Comparison of ENCODE assay signal across 8 mouse cellular contexts in genomic region chr13:33965056-33966024, GRCm38 (mm10). TPM values are rescaled to one million over a fixed set of nuclear protein-coding genes. Genes with fewer than 3 reads are reported as not detected.
A peak's percentile ranks its signal among the peaks of the same experiment; 100 is the strongest.
DNase-seq lines count a peak whose midpoint lies in the region; ATAC-seq and TF ChIP-seq lines count a peak whose summit lies in the region.

No protein-coding gene starts in this region.

- TF ChIP-seq CTCF in heart, postnatal 0 days (IDR thresholded peaks at IDR 0.05; ENCODE audit: low read depth), result no peak

- H3K9me3 ChIP-seq in neural tube, embryonic 11.5 days (ENCODE audit: control insufficient read depth, low read length), result no peaks in the 10 kb centered on the region
- no peaks in the 10 kb centered on the region for H3K9me3 ChIP-seq in heart, postnatal 0 days (replicated peaks; ENCODE audit: control insufficient read depth, low read length)
- H3K9me3 ChIP-seq in liver, embryonic 13.5 days (replicated peaks), result no peaks in the 10 kb centered on the region
- no peaks in the 10 kb centered on the region for H3K9me3 ChIP-seq in neural tube, embryonic 13.5 days

- H3K4me3 ChIP-seq in neural tube, embryonic 11.5 days (ENCODE audit: low read depth, low read length), result peak overlapping the region; percentile 51
- peak overlapping the region; percentile 63 for H3K4me3 ChIP-seq in heart, postnatal 0 days (ENCODE audit: low read depth, low read length)
- peak overlapping the region; percentile 69 for H3K4me3 ChIP-seq in liver, embryonic 13.5 days (replicated peaks)
- H3K4me3 ChIP-seq in neural tube, embryonic 13.5 days, result peak overlapping the region; percentile 52

- peak; percentile 38; the same call in 1 of the 2 replicates for ATAC-seq in neural tube, embryonic 11.5 days (ENCODE audit: insufficient read depth, low FRiP score, low TSS enrichment)
- ATAC-seq in heart, postnatal 0 days (ENCODE audit: insufficient read depth, low read depth), result peak; percentile 69
- peak; percentile 83 for ATAC-seq in liver, embryonic 13.5 days (ENCODE audit: low read depth)
- ATAC-seq in neural tube, embryonic 13.5 days (ENCODE audit: low read depth), result peak; percentile 70

- no peak for DNase-seq in neural tube, embryonic 11.5 days (ENCODE audit: low spot score)
- no peak for DNase-seq in neural tube, embryonic 10.5 days (ENCODE audit: extremely low spot score, low spot score)
- peak; percentile 51 for DNase-seq in c-Kit-positive CD71-positive TER-119-positive erythroid progenitor cells, embryonic 14.5 days (ENCODE audit: low spot score)
- peak; percentile 75 for DNase-seq in heart, postnatal 0 days (ENCODE audit: low spot score)
- peak; percentile 37 for DNase-seq in liver, embryonic 13.5 days
- DNase-seq in gastrocnemius, postnatal 4 days (ENCODE audit: low spot score in 2 of 2), result no peak
- DNase-seq in left cerebral cortex, postnatal 10 days (ENCODE audit: extremely low spot score in 1 of 2, low spot score in 2 of 2), result no peak

- no peaks in the 10 kb centered on the region for H3K27me3 ChIP-seq in neural tube, embryonic 11.5 days (ENCODE audit: control insufficient read depth, insufficient read depth, low read length)
- H3K27me3 ChIP-seq in heart, postnatal 0 days (ENCODE audit: control insufficient read depth, insufficient read depth, low read length), result no peaks in the 10 kb centered on the region
- no peaks in the 10 kb centered on the region for H3K27me3 ChIP-seq in liver, embryonic 13.5 days
- H3K27me3 ChIP-seq in neural tube, embryonic 13.5 days, result no peaks in the 10 kb centered on the region

- no peak overlapping the region for H3K27ac ChIP-seq in neural tube, embryonic 11.5 days (ENCODE audit: low read depth, low read length)
- H3K27ac ChIP-seq in heart, postnatal 0 days (ENCODE audit: low read depth), result peak overlapping the region; percentile 92
- peak overlapping the region; percentile 81 for H3K27ac ChIP-seq in liver, embryonic 13.5 days
- peak overlapping the region; percentile 83 for H3K27ac ChIP-seq in neural tube, embryonic 13.5 days (replicated peaks)

- WGBS in neural tube, embryonic 11.5 days, result 23% methylated on average over 14 of the region's 14 CpGs
- 8% methylated on average over 14 of the region's 14 CpGs for WGBS in heart, postnatal 0 days
- 7% methylated on average over 14 of the region's 14 CpGs for WGBS in liver, embryonic 13.5 days (ENCODE audit: insufficient replicate concordance)
- 28% methylated on average over 14 of the region's 14 CpGs for WGBS in neural tube, embryonic 13.5 days

- H3K4me1 ChIP-seq in neural tube, embryonic 11.5 days (ENCODE audit: control insufficient read depth, insufficient read depth, low read length), result no peaks in the 10 kb centered on the region
- peaks cover 11% of the 10 kb centered on the region for H3K4me1 ChIP-seq in heart, postnatal 0 days (ENCODE audit: control insufficient read depth, insufficient read depth)
- H3K4me1 ChIP-seq in liver, embryonic 13.5 days (replicated peaks), result peaks cover 25% of the 10 kb centered on the region
- H3K4me1 ChIP-seq in neural tube, embryonic 13.5 days (replicated peaks), result peaks cover 11% of the 10 kb centered on the region

- H3K36me3 ChIP-seq in neural tube, embryonic 11.5 days (ENCODE audit: control insufficient read depth, insufficient read depth, low read length), result no peaks in the 10 kb centered on the region
- H3K36me3 ChIP-seq in heart, postnatal 0 days (replicated peaks; ENCODE audit: control insufficient read depth, insufficient read depth, low read length), result peaks cover 4% of the 10 kb centered on the region; the same call in 1 of the 2 replicates
- no peaks in the 10 kb centered on the region for H3K36me3 ChIP-seq in liver, embryonic 13.5 days
- no peaks in the 10 kb centered on the region for H3K36me3 ChIP-seq in neural tube, embryonic 13.5 days

- H3K9ac ChIP-seq in neural tube, embryonic 11.5 days (ENCODE audit: low read length), result peak overlapping the region; percentile 60
- H3K9ac ChIP-seq in heart, postnatal 0 days (replicated peaks; ENCODE audit: low read depth, low read length), result peak overlapping the region; percentile 72
- peak overlapping the region; percentile 74 for H3K9ac ChIP-seq in liver, embryonic 13.5 days
- H3K9ac ChIP-seq in neural tube, embryonic 13.5 days, result peak overlapping the region; percentile 77

- intact Hi-C loops in left cerebral cortex, postnatal 10 days (cut with DNase I), result no loop called here

- no peak for TF ChIP-seq EP300 in heart, postnatal 0 days (IDR thresholded peaks at IDR 0.05; ENCODE audit: low read depth)

- H3K4me2 ChIP-seq in neural tube, embryonic 11.5 days (ENCODE audit: low read depth), result peak overlapping the region; percentile 49
- H3K4me2 ChIP-seq in heart, postnatal 0 days (ENCODE audit: low read depth, low read length), result peak overlapping the region; percentile 73
- peak overlapping the region; percentile 80 for H3K4me2 ChIP-seq in liver, embryonic 13.5 days
- H3K4me2 ChIP-seq in neural tube, embryonic 13.5 days, result peak overlapping the region; percentile 75

RNA-seq across cellular contexts. Expression of gene Nqo2, which starts 0.9 kb away (rescaled TPM):
- 21.9 and 22.8 TPM in 2 replicates for polyA plus RNA-seq in neural tube, embryonic 11.5 days (2014; fragmentation: Nextera tagmentation; extraction: Ambion mirVana)
- total RNA-seq in heart, postnatal 0 days (2014; rRNA removed; ENCODE audit: low replicate concordance), result 20.8 and 28.3 TPM in 2 replicates
- polyA plus RNA-seq in heart, postnatal 0 days (2015; fragmentation: Nextera tagmentation; extraction: Ambion mirVana), result 26.9 and 27.0 TPM in 2 replicates
- 23.7 and 28.4 TPM in 2 replicates for polyA plus RNA-seq in liver, embryonic 13.5 days (2015; fragmentation: Nextera tagmentation; extraction: Ambion mirVana)
- polyA plus RNA-seq in neural tube, embryonic 13.5 days (2015; fragmentation: Nextera tagmentation; extraction: Ambion mirVana), result 11.8 and 16.3 TPM in 2 replicates
- 10 to 100 TPM; 13.7 to 16.0 TPM for total RNA-seq in gastrocnemius, postnatal 4 days (2021)
- total RNA-seq in left cerebral cortex, postnatal 10 days (2021), result 1 to 10 TPM; 4.6 TPM

RNA-seq across cellular contexts. Expression of gene Ripk1, which starts 36.8 kb away (rescaled TPM):
- polyA plus RNA-seq in neural tube, embryonic 11.5 days (2014; fragmentation: Nextera tagmentation; extraction: Ambion mirVana), result 8.2 and 9.0 TPM in 2 replicates
- 6.1 and 9.5 TPM in 2 replicates for total RNA-seq in heart, postnatal 0 days (2014; rRNA removed; ENCODE audit: low replicate concordance)
- 4.7 and 4.8 TPM in 2 replicates for polyA plus RNA-seq in heart, postnatal 0 days (2015; fragmentation: Nextera tagmentation; extraction: Ambion mirVana)
- polyA plus RNA-seq in liver, embryonic 13.5 days (2015; fragmentation: Nextera tagmentation; extraction: Ambion mirVana), result 11.6 and 12.5 TPM in 2 replicates
- 5.8 and 6.7 TPM in 2 replicates for polyA plus RNA-seq in neural tube, embryonic 13.5 days (2015; fragmentation: Nextera tagmentation; extraction: Ambion mirVana)
- total RNA-seq in gastrocnemius, postnatal 4 days (2021), result 10 to 100 TPM; 15.0 to 17.2 TPM
- 1 to 10 TPM; 7.5 to 8.4 TPM for total RNA-seq in left cerebral cortex, postnatal 10 days (2021)

RNA-seq across cellular contexts. Expression of gene Serpinb6a, which starts 37.3 kb away (rescaled TPM):
- polyA plus RNA-seq in neural tube, embryonic 11.5 days (2014; fragmentation: Nextera tagmentation; extraction: Ambion mirVana), result 29.7 and 33.8 TPM in 2 replicates
- total RNA-seq in heart, postnatal 0 days (2014; rRNA removed; ENCODE audit: low replicate concordance), result 115 and 149 TPM in 2 replicates
- polyA plus RNA-seq in heart, postnatal 0 days (2015; fragmentation: Nextera tagmentation; extraction: Ambion mirVana), result 79.0 and 80.2 TPM in 2 replicates
- polyA plus RNA-seq in liver, embryonic 13.5 days (2015; fragmentation: Nextera tagmentation; extraction: Ambion mirVana), result 14.2 and 14.3 TPM in 2 replicates
- 42.9 and 45.1 TPM in 2 replicates for polyA plus RNA-seq in neural tube, embryonic 13.5 days (2015; fragmentation: Nextera tagmentation; extraction: Ambion mirVana)
- 10 to 100 TPM; 77.8 to 80.1 TPM for total RNA-seq in gastrocnemius, postnatal 4 days (2021)
- total RNA-seq in left cerebral cortex, postnatal 10 days (2021), result 10 to 100 TPM; 37.6 to 41.9 TPM

RNA-seq across cellular contexts. Expression of gene Serpinb6c, which starts 59.8 kb away (rescaled TPM):
- 0.42 TPM in 1 of 2 replicates, not detected in the other for polyA plus RNA-seq in neural tube, embryonic 11.5 days (2014; fragmentation: Nextera tagmentation; extraction: Ambion mirVana)
- not detected in 2 replicates for total RNA-seq in heart, postnatal 0 days (2014; rRNA removed; ENCODE audit: low replicate concordance)
- not detected in 2 replicates for polyA plus RNA-seq in heart, postnatal 0 days (2015; fragmentation: Nextera tagmentation; extraction: Ambion mirVana)
- polyA plus RNA-seq in liver, embryonic 13.5 days (2015; fragmentation: Nextera tagmentation; extraction: Ambion mirVana), result not detected in 2 replicates
- 0.30 and 0.67 TPM in 2 replicates for polyA plus RNA-seq in neural tube, embryonic 13.5 days (2015; fragmentation: Nextera tagmentation; extraction: Ambion mirVana)
- total RNA-seq in gastrocnemius, postnatal 4 days (2021), result under 1 TPM; 0.26 to 0.42 TPM
- under 1 TPM; 0.34 to 0.60 TPM for total RNA-seq in left cerebral cortex, postnatal 10 days (2021)

Comparison
In these comparisons a context has a peak if more than half of its experiments do, and no peak if none do; other contexts are left out.
1. DNase-seq: peak in c-Kit-positive CD71-positive TER-119-positive erythroid progenitor cells, embryonic 14.5 days (single experiment), heart, postnatal 0 days (single experiment) and liver, embryonic 13.5 days (single experiment); none in neural tube, embryonic 11.5 days (single experiment), neural tube, embryonic 10.5 days (single experiment), gastrocnemius, postnatal 4 days (0 of 2) and left cerebral cortex, postnatal 10 days (0 of 2).
2. Peak in every context shown above with its lines, with median percentiles within 50 percentile points of each other: ATAC-seq, H3K4me2 ChIP-seq, H3K4me3 ChIP-seq and H3K9ac ChIP-seq.